Mouse (Mus musculus) layer of hippocampus, adult 9-10 months (tissue): Measurements from ENCODE around the gene Uchl4.
"Not testable (repeated sequence)": the region's sequence is repeated elsewhere in the genome, so short reads cannot be mapped to it uniquely, and the experiment has no call there.

ENCODE experiments used
- DNase-seq: peaks from one replicate; pipeline ENCODE4 v3.0.0; 2022; ENCODE audit warnings: low spot score

The Uchl4 gene

GRCm38 (mm10) chr9:64234768-64235435, at the start of gene Uchl4:
Uchl4 (plus strand) TSS chr9:64235201.
- no peak for DNase-seq

GRCm38 (mm10) chr9:64193879-64194278, 41.1 kb upstream of the Uchl4 start:
- DNase-seq, result no peak

DNA sequence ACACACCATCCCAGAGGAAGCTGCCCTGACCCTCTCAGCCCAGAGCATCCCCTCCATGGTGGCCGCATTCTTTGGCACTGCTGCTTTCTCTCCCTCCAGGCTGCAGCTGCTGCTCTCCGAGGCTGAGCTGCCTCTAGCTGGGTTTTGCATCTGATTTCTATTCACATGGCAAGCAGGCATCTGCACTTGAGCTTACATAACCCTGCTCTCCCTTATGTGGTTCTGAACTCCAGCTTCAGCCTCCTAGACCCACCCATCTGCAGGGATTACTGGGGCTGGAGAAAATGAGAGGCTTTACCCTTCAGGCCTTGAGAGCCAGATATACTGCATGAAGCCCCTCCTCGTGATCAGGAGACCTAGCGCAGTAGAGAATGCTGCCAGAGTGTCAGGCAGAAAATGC, 39.4 kb upstream of the Uchl4 start:
- DNase-seq, result peak; percentile 66

GRCm38 (mm10) chr9:64197524-64197923, 37.5 kb upstream of the Uchl4 start:
- DNase-seq, result no peak

DNA sequence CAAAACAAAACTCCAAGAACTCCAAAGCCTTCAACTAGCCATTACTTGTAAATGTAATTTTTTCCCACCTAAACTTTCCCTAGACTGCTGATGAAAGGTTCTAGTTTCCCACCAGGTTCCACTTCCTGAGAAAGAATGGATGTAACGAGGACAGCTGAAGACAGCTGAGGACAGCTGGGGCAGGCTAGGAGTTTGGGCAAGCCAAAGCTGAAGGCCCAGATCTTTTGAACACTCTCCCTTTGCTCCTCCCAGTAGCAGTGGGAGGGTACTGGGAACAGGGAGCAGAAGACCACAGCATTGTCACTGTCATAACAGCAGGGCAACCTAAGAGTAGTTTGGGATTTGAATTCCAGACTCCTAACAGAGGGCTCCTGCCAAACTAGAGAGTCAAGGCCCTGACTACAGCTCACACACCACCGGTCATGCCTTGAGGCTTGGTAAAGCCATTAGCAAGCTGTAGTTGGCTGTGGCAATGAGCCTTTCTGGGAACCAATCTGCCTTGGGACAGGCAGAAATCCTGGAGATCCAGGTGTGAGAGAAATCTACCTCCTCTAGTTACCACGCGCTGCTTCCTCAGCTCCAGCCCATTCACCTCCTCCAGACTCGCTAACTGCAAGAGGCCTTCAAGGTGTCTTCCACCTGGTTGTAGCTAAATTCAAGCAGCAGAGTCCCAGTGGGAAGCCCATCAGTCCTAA, 36.8 kb upstream of the Uchl4 start:
- no peak for DNase-seq

GRCm38 (mm10) chr9:64198763-64199418, 36.1 kb upstream of the Uchl4 start:
- DNase-seq, result not testable (repeated sequence)

GRCm38 (mm10) chr9:64199897-64200296, 35.1 kb upstream of the Uchl4 start:
- no peak for DNase-seq

DNA sequence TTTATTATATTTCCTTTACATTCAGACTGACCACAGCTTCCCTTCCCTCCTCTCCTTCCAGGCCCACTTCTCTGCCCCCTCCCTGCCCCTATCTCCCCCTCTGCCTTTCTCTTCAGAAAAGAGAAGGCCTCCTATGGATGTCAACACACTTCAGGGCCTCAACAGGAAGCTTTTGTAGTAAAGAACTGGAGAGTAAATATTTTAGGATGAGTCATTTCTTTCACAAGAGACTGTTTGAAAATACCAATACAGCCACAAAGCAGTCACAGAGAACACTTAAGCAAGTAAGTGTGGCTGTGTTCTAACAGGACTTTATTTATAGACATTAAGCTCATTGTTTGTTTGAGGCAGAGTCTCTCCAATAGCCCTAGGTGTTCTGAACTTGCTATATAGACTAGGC, 32.7 kb upstream of the Uchl4 start:
- no peak for DNase-seq

- DNase-seq, result no peak
Measured at GRCm38 (mm10) chr9:64202866-64203265, 32.1 kb upstream of the Uchl4 start.

DNA sequence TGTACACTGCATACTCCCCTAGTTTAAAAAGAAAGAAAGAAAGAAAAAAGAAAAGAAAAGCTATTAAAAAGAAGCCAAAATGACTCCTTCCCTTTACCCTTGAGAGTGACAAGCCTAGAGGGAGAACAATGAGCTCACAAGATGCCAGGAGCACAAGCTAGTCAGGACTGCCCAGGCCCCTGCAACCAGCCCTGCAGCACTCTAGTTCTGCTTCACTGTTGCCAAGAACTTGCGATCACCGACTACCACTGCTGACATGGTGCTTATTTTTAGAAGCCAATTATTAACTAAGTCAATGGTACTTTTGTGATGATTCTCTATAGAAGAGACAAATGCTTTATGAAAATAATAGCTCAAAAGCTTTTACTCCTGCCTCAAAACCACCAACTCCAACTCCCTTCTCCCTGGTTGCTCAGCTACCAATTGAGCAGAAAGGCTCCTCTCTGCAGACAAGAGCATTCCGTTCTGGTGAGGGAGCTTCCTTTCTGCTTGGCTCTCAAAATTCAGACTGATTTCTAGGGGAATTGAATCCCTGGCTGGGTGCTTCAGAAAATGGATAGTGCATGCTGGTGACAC, 27.4 kb upstream of the Uchl4 start:
- peak; percentile 26 for DNase-seq

- no peak for DNase-seq
Measured at GRCm38 (mm10) chr9:64214452-64214851, 20.5 kb upstream of the Uchl4 start.

- DNase-seq, result no peak
Measured at GRCm38 (mm10) chr9:64216090-64216489, 18.9 kb upstream of the Uchl4 start.

GRCm38 (mm10) chr9:64216641-64217040, 18.4 kb upstream of the Uchl4 start:
- DNase-seq, result no peak

GRCm38 (mm10) chr9:64217887-64218286, 17.1 kb upstream of the Uchl4 start:
- no peak for DNase-seq

DNA sequence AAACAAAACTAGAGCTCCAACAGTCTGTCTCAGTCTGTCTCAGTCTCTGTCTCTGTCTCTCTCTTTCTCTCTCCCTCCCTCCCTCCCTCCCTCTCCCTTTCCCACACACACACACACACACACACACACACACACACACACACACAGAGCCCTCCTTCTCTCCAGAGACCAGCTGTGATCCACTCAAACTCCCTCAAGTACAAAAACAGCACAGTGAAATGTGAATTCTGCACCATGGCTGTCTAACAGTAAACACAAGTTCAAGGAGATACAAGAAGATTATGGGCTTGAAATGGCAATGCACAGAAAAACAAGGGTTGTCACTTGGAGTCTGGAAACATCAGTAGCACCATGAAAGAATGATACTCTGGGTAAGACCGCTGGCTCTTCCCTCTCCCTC, 15.7 kb upstream of the Uchl4 start:
- DNase-seq, result no peak

GRCm38 (mm10) chr9:64219772-64220420, 15.1 kb upstream of the Uchl4 start:
- DNase-seq, result no peak

DNA sequence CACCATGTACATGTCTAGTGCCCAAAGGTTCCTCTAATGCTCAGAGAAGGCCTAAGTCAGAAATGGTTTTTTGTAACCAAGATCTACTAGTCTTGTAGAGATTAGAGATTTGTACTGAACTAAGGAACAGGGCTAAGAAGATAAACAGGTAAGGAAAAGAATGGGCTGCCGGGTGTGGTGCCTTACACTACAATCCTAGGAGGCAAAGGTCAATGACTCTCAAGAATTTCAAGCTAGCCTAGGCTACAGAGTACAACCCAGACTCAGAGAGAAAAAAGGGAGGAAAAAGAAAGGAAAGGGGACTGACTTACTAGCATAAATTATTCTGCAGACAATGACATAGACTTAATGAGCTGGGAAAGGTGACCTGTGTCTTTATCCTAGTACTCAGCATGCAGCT, 14.4 kb upstream of the Uchl4 start:
- no peak for DNase-seq

DNA sequence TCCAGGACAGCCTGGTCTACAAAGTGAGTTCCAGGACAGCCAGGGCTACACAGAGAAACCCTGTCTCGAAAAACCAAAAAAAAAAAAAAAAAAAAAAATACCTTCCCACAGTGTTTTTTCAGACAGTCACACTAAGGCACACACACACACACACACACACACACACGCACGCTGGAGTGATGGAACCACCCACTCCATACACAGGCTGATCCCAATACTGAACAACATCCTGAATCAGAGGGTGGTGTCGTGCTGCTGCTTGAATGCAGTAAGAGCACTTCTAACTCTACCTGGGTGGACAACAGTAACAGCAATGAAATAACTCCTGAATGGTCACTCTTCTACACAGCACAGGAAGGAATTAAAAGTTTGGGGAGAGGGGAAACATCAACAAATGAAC, 13.5 kb upstream of the Uchl4 start:
- no peak for DNase-seq

- no peak for DNase-seq
Measured at GRCm38 (mm10) chr9:64222098-64222497, 12.9 kb upstream of the Uchl4 start.

DNA sequence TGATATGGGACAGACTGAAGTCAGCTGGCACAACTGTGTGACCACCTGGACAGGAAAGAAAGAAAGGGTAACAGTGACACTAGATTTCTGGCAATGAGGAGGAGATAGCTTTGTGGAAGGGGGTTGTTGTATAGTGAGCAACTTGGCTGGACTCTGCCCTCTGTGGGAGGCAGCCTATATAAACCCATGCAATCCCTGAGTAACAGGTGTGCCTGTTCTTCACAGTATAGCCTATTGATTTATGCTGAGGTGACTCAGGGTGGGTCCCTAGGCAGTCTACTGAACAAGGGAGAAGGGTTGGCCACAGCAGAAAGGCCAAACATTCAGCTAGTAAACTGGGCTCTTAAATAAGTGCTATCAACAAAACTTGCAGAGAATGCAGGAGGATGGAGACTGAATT, 9.2 kb upstream of the Uchl4 start:
- DNase-seq, result no peak

DNA sequence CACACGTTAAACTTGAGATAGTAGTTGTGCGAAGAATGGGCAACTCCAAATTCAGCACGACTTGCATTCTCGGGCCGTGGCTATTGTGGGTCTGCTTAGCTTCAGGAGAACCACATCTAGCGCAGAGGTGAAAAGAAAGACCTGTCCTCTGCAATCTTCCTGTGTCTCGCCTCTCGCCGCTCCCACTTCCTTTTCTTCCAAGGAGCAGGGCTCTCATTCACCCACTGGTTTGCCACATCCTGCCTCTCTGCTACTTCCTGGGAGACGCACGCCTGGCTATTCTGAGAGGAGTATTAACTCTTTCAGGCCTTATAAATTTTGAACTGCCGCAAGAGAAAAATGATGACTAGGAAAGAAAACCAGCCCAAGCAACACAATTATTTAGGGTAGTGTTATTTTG, 7.3 kb upstream of the Uchl4 start:
- DNase-seq, result no peak

DNA sequence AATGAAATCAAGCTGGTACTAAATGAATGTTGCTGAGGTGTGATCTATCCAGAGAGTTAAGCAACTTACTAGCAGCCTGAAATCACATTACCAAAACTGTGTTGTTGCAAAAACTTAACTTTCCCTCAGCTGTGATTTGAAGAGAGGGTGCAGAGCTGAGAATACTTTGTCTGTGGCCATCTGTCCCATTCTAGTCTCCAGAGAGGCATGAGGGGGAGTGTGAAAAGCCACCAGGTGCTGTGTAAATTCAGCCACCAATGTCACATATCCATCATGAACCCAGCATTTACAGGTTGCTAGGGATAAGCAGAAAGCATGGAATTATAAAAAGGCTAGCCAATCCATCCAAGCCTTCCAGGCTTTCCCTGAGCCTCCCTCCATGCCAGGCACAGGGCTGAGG, 6.0 kb upstream of the Uchl4 start:
- DNase-seq, result no peak

DNA sequence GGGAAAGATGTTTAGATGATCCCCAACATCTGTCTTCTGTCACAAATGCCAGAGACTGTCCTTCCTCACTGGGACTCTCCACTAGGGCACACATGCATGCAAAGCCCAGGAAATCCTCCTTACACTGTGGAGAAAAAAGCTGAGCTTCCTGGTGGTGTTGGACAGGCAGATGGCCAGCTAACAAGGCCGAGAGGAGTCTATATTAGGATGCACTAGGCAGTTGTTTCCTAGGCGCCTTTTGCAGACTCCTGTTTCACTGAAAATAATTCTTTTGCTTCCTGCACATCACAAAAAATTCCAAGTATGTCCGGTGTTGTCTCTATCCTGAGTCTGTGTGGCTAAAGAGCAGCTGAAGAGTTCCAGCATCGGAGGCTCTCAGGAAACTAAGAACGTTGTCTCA, 3.8 kb upstream of the Uchl4 start:
- DNase-seq, result no peak
